Mouse (Mus musculus) Patski (cell line): ENCODE data around the gene Ninl. TPM values are rescaled to one million over a fixed set of nuclear protein-coding genes. Genes with fewer than 3 reads are reported as not detected.

Experiments used
- ATAC-seq: fragments of 100-300 bp; one replicate; pipeline ENCODE4 v1.8.0; 2021
- CTCF ChIA-PET: fragments of 350-600 bp; sonication (Branson Sonifier 250); formaldehyde crosslinking; loops from one replicate; lab custom pipeline; 2022; ENCODE audit warnings: inconsistent platforms; lab: Charles Lee
- POLR2A ChIA-PET: fragments of 350-600 bp; sonication (Branson Sonifier 250); formaldehyde crosslinking; loops from one replicate; lab custom pipeline; 2022; ENCODE audit warnings: antibody characterized with exemption, inconsistent platforms; lab: Charles Lee
- DNase-seq: peaks from one replicate; pipeline ENCODE4 v3.0.0-alpha.2; 2011; ENCODE audit warnings: low read depth, low spot score
- H3K27me3 ChIP-seq: fragments of 371-371 bp; one replicate; pipeline ENCODE4 v1.5.1; 2021
- CTCF ChIP-seq: fragments of 100-300 bp; IDR thresholded peaks from one replicate; pipeline ENCODE4 v1.5.1; 2021
- in situ Hi-C: fragments of 300-500 bp; cut with MboI; formaldehyde crosslinking; loops from 3 replicates; pipeline ENCODE4 v1.11.1; 2018; ENCODE audit warnings: low pct_unique_long_range_greater_than_20kb, mixed read lengths
- polyA plus RNA-seq: library from polyadenylated mRNA; unstranded; gene quantifications from one replicate; pipeline ENCODE4 v1.2.3, GENCODE M21; 2021

Gene Ninl
- polyA plus RNA-seq, 1 experiment from 2014 or later, result 21.0 TPM

- in situ Hi-C loops, result no loop called here
- CTCF ChIA-PET, result no interaction called here
- H3K27me3 ChIP-seq, result no peaks in the 10 kb centered on the region
- no peak for TF ChIP-seq CTCF
- POLR2A ChIA-PET, result no interaction called here
- DNase-seq (no peak), ATAC-seq (no peak)
Observed at GRCm38 (mm10) chr2:150929156-150929555, 110.0 kb downstream of the Ninl start.

GRCm38 (mm10) chr2:150927038-150927720 is 112.0 kb downstream of the Ninl start:
- no peak for ATAC-seq
- ChIA-PET CTCF (interaction anchor here (0.8 kb wide), 1 partner anchor 16 kb away, joined by 3 read pairs; no protein-coding TSS in a partner anchor), POLR2A (interaction anchor here (0.7 kb wide), 1 partner anchor 21 kb away, joined by 3 read pairs; no protein-coding TSS in a partner anchor)
- H3K27me3 ChIP-seq, result no peaks in the 10 kb centered on the region
- DNase-seq, result no peak
- no peak for TF ChIP-seq CTCF
- in situ Hi-C loops, result no loop called here

GRCm38 (mm10) chr2:150923505-150923904 is 115.7 kb downstream of the Ninl start:
- DNase-seq, result no peak
- ChIA-PET CTCF (interaction anchor here (0.9 kb wide), 1 partner anchor 13 kb away, joined by 3 read pairs; no protein-coding TSS in a partner anchor), POLR2A (no interaction called here)
- in situ Hi-C loops, result no loop called here
- TF ChIP-seq CTCF, result no peak
- ATAC-seq, result no peak
- no peaks in the 10 kb centered on the region for H3K27me3 ChIP-seq

- ChIA-PET POLR2A (no interaction called here), CTCF (interaction anchor here (0.9 kb wide), 1 partner anchor 13 kb away, joined by 3 read pairs; no protein-coding TSS in a partner anchor)
- no peak for DNase-seq
- in situ Hi-C loops, result no loop called here
- H3K27me3 ChIP-seq, result no peaks in the 10 kb centered on the region
- TF ChIP-seq CTCF, result no peak
- ATAC-seq, result no peak
Observed at GRCm38 (mm10) chr2:150923026-150923425, 116.2 kb downstream of the Ninl start.

GRCm38 (mm10) chr2:150922165-150922564 is 117.0 kb downstream of the Ninl start:
- ChIA-PET CTCF (no interaction called here), POLR2A (no interaction called here)
- H3K27me3 ChIP-seq, result no peaks in the 10 kb centered on the region
- DNase-seq (no peak), ATAC-seq (no peak)
- TF ChIP-seq CTCF, result no peak
- in situ Hi-C loops, result no loop called here

GRCm38 (mm10) chr2:150921697-150922096 is 117.5 kb downstream of the Ninl start:
- in situ Hi-C loops, result no loop called here
- DNase-seq (no peak), ATAC-seq (no peak)
- ChIA-PET CTCF (no interaction called here), POLR2A (no interaction called here)
- H3K27me3 ChIP-seq, result no peaks in the 10 kb centered on the region
- TF ChIP-seq CTCF, result no peak

GRCm38 (mm10) chr2:150920543-150920942 is 118.6 kb downstream of the Ninl start:
- in situ Hi-C loops, result no loop called here
- POLR2A ChIA-PET, result interaction anchor here (0.6 to 1.5 kb wide), 2 partner anchors 11 to 1002 kb away, joined by 4 to 6 read pairs; no protein-coding TSS in a partner anchor
- ATAC-seq, result no peak
- no peak for DNase-seq
- H3K27me3 ChIP-seq, result no peaks in the 10 kb centered on the region
- CTCF ChIA-PET, result interaction anchor here (1.4 kb wide), 1 partner anchor 14 kb away, joined by 3 read pairs; no protein-coding TSS in a partner anchor
- TF ChIP-seq CTCF, result no peak

- in situ Hi-C loops, result no loop called here
- POLR2A ChIA-PET, result interaction anchor here (0.6 kb wide), 1 partner anchor 38 kb away, joined by 4 read pairs; no protein-coding TSS in a partner anchor
- no peak for TF ChIP-seq CTCF
- ATAC-seq (no peak), DNase-seq (no peak)
- no peaks in the 10 kb centered on the region for H3K27me3 ChIP-seq
- CTCF ChIA-PET, result interaction anchor here (0.6 kb wide), 1 partner anchor 82 kb away, joined by 3 read pairs; no protein-coding TSS in a partner anchor
Observed at GRCm38 (mm10) chr2:150918720-150919119, 120.5 kb downstream of the Ninl start.

GRCm38 (mm10) chr2:150915786-150916185 is 123.4 kb downstream of the Ninl start:
- no peak for TF ChIP-seq CTCF
- no peak for DNase-seq
- POLR2A ChIA-PET, result no interaction called here
- CTCF ChIA-PET, result no interaction called here
- in situ Hi-C loops, result no loop called here
- no peak for ATAC-seq
- H3K27me3 ChIP-seq, result no peaks in the 10 kb centered on the region

GRCm38 (mm10) chr2:150914781-150915515 is 124.2 kb downstream of the Ninl start:
- ATAC-seq, result no peak
- POLR2A ChIA-PET, result no interaction called here
- TF ChIP-seq CTCF, result no peak
- H3K27me3 ChIP-seq, result no peaks in the 10 kb centered on the region
- in situ Hi-C loops, result no loop called here
- no peak for DNase-seq
- CTCF ChIA-PET, result no interaction called here
